Mouse (Mus musculus): ENCODE measurements around the gene Marveld3. TPM values are rescaled to one million over a fixed set of nuclear protein-coding genes. Genes with fewer than 3 reads are reported as not detected.
A peak's percentile ranks its signal among the peaks of the same experiment; 100 is the strongest.

Gene Marveld3
- under 1 TPM; 0.37 to 0.45 TPM for total RNA-seq (2021)
- long read RNA-seq, experiment 1, result 0 reads
- long read RNA-seq, experiment 2, partial matches to known transcripts, result 0 of 1 reads
- long read RNA-seq, experiment 2, other reads (novel, unspliced or antisense), result 1 of 1 reads

GRCm38 (mm10) chr8:109961693-109962367 lies at the start of gene Marveld3:
TSS of gene Marveld3 (minus strand) at chr8:109962203.
- DNase-seq (ENCODE audit: low spot score in 2 of 2), result no peak

GRCm38 (mm10) chr8:110010868-110011267 lies 48.9 kb upstream of the Marveld3 start:
- DNase-seq (ENCODE audit: low spot score in 2 of 2), result peak; percentile 15 to 45

- no peak for DNase-seq (ENCODE audit: low spot score in 2 of 2)
These were observed 47.0 kb upstream of the Marveld3 start for GRCm38 (mm10) chr8:110008995-110009446.

GRCm38 (mm10) chr8:110008228-110008994 lies 46.4 kb upstream of the Marveld3 start:
- DNase-seq (ENCODE audit: low spot score in 2 of 2), result no peak

GRCm38 (mm10) chr8:110006312-110007023 lies 44.5 kb upstream of the Marveld3 start:
- DNase-seq (ENCODE audit: low spot score in 2 of 2), result peak in 1 of 2 experiments; percentile 20

- DNase-seq (ENCODE audit: low spot score in 2 of 2), result no peak
These were observed 42.3 kb upstream of the Marveld3 start for GRCm38 (mm10) chr8:110004300-110004699.

- no peak for DNase-seq (ENCODE audit: low spot score in 2 of 2)
These were observed 41.0 kb upstream of the Marveld3 start for GRCm38 (mm10) chr8:110002953-110003352.

- no peak for DNase-seq (ENCODE audit: low spot score in 2 of 2)
These were observed 38.0 kb upstream of the Marveld3 start for GRCm38 (mm10) chr8:109999974-110000373.

GRCm38 (mm10) chr8:109998066-109998465 lies 36.1 kb upstream of the Marveld3 start:
- no peak for DNase-seq (ENCODE audit: low spot score in 2 of 2)

GRCm38 (mm10) chr8:109997381-109997780 lies 35.4 kb upstream of the Marveld3 start:
- no peak for DNase-seq (ENCODE audit: low spot score in 2 of 2)

GRCm38 (mm10) chr8:109992951-109993350 lies 30.9 kb upstream of the Marveld3 start:
- no peak for DNase-seq (ENCODE audit: low spot score in 2 of 2)

GRCm38 (mm10) chr8:109992166-109992565 lies 30.2 kb upstream of the Marveld3 start:
- DNase-seq (ENCODE audit: low spot score in 2 of 2), result no peak

GRCm38 (mm10) chr8:109990224-109990623 lies 28.2 kb upstream of the Marveld3 start, which contains the start of gene Tat:
TSS of gene Tat (plus strand) at chr8:109990437.
- DNase-seq (ENCODE audit: low spot score in 2 of 2), result no peak

GRCm38 (mm10) chr8:109989151-109989550 lies 27.1 kb upstream of the Marveld3 start:
- no peak for DNase-seq (ENCODE audit: low spot score in 2 of 2)

GRCm38 (mm10) chr8:109987776-109988175 lies 25.8 kb upstream of the Marveld3 start:
- DNase-seq (ENCODE audit: low spot score in 2 of 2), result no peak

GRCm38 (mm10) chr8:109986384-109986783 lies 24.4 kb upstream of the Marveld3 start:
- DNase-seq (ENCODE audit: low spot score in 2 of 2), result no peak

- DNase-seq (ENCODE audit: low spot score in 2 of 2), result no peak
These were observed 21.9 kb upstream of the Marveld3 start for GRCm38 (mm10) chr8:109983944-109984343.

- no peak for DNase-seq (ENCODE audit: low spot score in 2 of 2)
These were observed 20.5 kb upstream of the Marveld3 start for GRCm38 (mm10) chr8:109982386-109983105.

GRCm38 (mm10) chr8:109979339-109979738 lies 17.3 kb upstream of the Marveld3 start:
- no peak for DNase-seq (ENCODE audit: low spot score in 2 of 2)

GRCm38 (mm10) chr8:109972901-109973300 lies 10.9 kb upstream of the Marveld3 start:
- no peak for DNase-seq (ENCODE audit: low spot score in 2 of 2)

- DNase-seq (ENCODE audit: low spot score in 2 of 2), result no peak
These were observed 8.3 kb upstream of the Marveld3 start for GRCm38 (mm10) chr8:109970323-109970722.

Data from left cerebral cortex, adult 18-20 months (tissue).